Mouse (Mus musculus) intestine, embryonic 15.5 days (tissue): ENCODE results near the gene Mfsd9. TPM values are rescaled to one million over a fixed set of nuclear protein-coding genes. Genes with fewer than 3 reads are reported as not detected.

Experiments
- ATAC-seq: fragments of 200-750 bp; cut with Nextera tagmentation; 2 replicates; pipeline ENCODE4 v1.8.0; 2017; ENCODE audit warnings: moderate TSS enrichment, moderate library complexity
- H3K27ac ChIP-seq: fragments of 300-500 bp; sonication (generic); 2 replicates; pipeline ENCODE4 v1.5.1; 2015; ENCODE audit warnings: mild to moderate bottlenecking, inconsistent platforms
- H3K27me3 ChIP-seq: fragments of 300-500 bp; sonication (generic); replicated peaks from 2 replicates; pipeline ENCODE4 v1.6.1; 2015; ENCODE audit warnings: inconsistent platforms
- H3K36me3 ChIP-seq: fragments of 300-500 bp; sonication (generic); 2 replicates; pipeline ENCODE4 v1.6.1; 2015; ENCODE audit warnings: inconsistent platforms
- H3K4me1 ChIP-seq: fragments of 300-500 bp; sonication (generic); replicated peaks from 2 replicates; pipeline ENCODE4 v1.6.1; 2015; ENCODE audit warnings: inconsistent platforms
- H3K4me2 ChIP-seq: fragments of 300-500 bp; sonication (generic); replicated peaks from 2 replicates; pipeline ENCODE4 v1.6.1; 2015; ENCODE audit warnings: mild to moderate bottlenecking, inconsistent platforms
- H3K4me3 ChIP-seq: fragments of 300-500 bp; sonication (generic); replicated peaks from 2 replicates; pipeline ENCODE4 v1.5.1; 2015; ENCODE audit warnings: inconsistent platforms
- H3K9ac ChIP-seq: fragments of 300-500 bp; sonication (generic); 2 replicates; pipeline ENCODE4 v1.6.1; 2015; ENCODE audit warnings: inconsistent platforms
- H3K9me3 ChIP-seq: fragments of 300-500 bp; sonication (generic); 2 replicates; pipeline ENCODE4 v1.6.1; 2016; ENCODE audit warnings: inconsistent platforms
- WGBS: fragments of 180-500 bp; shearing (Covaris S2); methylation state at CpG from one replicate; pipeline ENCODE4 v1.1.7; 2015; 5-methylcytosine and 5-hydroxymethylcytosine counted together
- polyA plus RNA-seq: library from polyadenylated mRNA; unstranded; fragments of >200 nt; fragmentation: Nextera tagmentation; extraction: Ambion mirVana; gene quantifications from 2 replicates; pipeline ENCODE4 v1.2.1, GENCODE M21; 2015

Mfsd9 gene
- 4.7 and 4.8 TPM in 2 replicates for polyA plus RNA-seq

DNA sequence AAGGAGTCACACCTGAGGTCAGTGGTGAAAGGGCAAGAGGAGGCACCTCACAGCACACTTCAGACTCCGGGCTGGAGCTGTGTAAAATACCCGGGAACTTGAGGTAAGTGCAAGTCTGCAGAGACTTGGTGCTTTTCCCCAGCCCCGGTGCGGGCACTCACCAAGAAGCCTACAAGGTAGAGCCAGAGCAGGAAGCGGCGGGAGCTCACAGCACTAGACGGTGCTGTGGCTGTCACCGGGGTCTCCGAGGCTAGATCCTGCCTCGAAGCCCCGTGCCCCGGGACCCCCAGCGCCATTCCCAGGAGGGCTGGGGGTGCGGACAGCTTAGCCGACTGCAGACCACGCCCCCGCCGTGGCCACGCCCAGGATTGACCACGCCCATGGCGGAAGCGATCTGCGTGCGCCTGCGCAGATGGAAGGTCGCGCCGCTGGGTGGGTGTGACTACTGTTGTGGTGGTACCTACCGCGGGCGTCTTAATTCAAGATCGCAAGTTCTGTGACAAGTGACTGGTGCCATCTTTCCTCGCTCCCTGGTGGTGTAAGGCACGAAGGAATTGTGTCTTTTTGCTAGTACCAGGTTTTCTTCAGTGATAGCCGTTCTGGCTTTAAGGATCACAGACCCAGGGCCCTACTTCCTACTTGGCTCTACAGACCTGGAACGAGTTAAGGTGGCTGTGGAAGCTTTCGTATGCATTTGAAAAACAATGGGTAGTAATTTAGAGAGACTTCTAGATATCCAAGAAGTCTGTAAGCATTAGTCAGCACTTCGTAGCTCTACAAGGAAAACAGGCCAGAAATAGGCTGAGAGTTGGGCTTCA is at the start of gene Mfsd9:
Gene Mfsd9 (minus strand): TSS at position 364 of the 818 bp plus-strand sequence.
- Histone ChIP-seq H3K9me3 (no peaks in the 10 kb centered on the region), H3K27ac (no peak within 1 kb of the TSS), H3K4me1 (no peaks in the 10 kb centered on the region), H3K27me3 (no peaks in the 10 kb centered on the region), H3K4me2 (peak within 1 kb of the TSS; percentile 60), H3K9ac (peak within 1 kb of the TSS; percentile 51), H3K4me3 (peak within 1 kb of the TSS; percentile 64), H3K36me3 (no peaks in the 10 kb centered on the region)
- peak; percentile 98 for ATAC-seq
- 6% methylated on average over 38 of the region's 38 CpGs for WGBS

GRCm38 (mm10) chr1:40835468-40835867 is 45.0 kb upstream of the Mfsd9 start:
- 82% methylated on average over 4 of the region's 4 CpGs for WGBS
- no peak overlapping the region for H3K4me3 ChIP-seq

DNA sequence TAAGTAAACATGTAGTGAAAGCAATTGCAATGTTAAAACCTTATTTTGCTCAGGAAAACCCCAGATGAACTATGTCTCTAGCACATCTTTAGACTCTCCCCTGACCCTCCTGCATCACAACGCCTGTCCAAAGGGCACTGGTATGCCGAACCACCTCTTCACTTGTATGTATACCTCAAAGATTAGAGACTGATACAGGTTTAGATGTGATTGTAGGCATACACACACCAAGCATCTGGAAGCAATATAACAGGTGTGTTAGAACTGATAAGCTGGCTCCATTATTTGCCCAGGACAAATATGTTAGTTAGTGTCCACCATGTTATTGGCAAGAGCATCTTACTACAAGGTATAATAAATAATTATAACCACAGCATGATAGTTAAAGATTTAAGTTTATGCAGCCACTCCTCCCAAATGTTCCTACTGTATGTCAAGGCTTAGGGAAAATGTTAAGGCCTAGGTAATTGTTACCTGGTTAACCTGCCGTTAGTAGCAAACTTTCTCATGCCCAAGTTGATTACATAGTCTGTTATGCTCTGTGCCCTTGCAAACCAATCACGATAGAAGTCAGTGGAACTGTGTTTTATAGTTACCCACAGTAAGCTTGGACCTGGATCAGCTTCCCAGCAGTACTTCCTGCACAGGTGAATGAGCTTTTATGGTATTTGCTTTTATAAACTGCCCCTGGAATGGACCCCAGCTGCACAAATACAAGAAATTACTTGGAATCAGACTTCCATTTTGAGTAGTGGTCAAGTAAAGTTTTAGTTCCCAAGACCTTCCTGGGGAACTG is 40.4 kb upstream of the Mfsd9 start:
- Histone ChIP-seq H3K4me3 (no peak overlapping the region), H3K9me3 (no peaks in the 10 kb centered on the region), H3K27me3 (no peaks in the 10 kb centered on the region), H3K4me2 (no peak overlapping the region), H3K27ac (no peak overlapping the region), H3K36me3 (no peaks in the 10 kb centered on the region), H3K9ac (no peak overlapping the region), H3K4me1 (no peaks in the 10 kb centered on the region)
- WGBS = 60% methylated on average over 4 of the region's 4 CpGs
- peak; percentile 81 for ATAC-seq

More at GRCm38 (mm10) chr1:40835468-40835867, 45.0 kb upstream of the Mfsd9 start:
- Histone ChIP-seq H3K4me2 (no peak overlapping the region), H3K27ac (no peak overlapping the region), H3K36me3 (no peaks in the 10 kb centered on the region), H3K9ac (no peak overlapping the region), H3K9me3 (no peaks in the 10 kb centered on the region), H3K4me1 (no peaks in the 10 kb centered on the region), H3K27me3 (no peaks in the 10 kb centered on the region)
- ATAC-seq = no peak

GRCm38 (mm10) chr1:40829213-40829914 is 38.9 kb upstream of the Mfsd9 start:
- no peaks in the 10 kb centered on the region for H3K4me1 ChIP-seq
- ATAC-seq = no peak
- no peak overlapping the region for H3K4me3 ChIP-seq
- H3K27me3 ChIP-seq = no peaks in the 10 kb centered on the region
- H3K4me2 ChIP-seq = no peak overlapping the region
- no peak overlapping the region for H3K9ac ChIP-seq
- H3K9me3 ChIP-seq = no peaks in the 10 kb centered on the region
- no peak overlapping the region for H3K27ac ChIP-seq
- H3K36me3 ChIP-seq = no peaks in the 10 kb centered on the region
- WGBS = 63% methylated on average over 10 of the region's 10 CpGs

GRCm38 (mm10) chr1:40825826-40826225 is 35.3 kb upstream of the Mfsd9 start:
- H3K4me3 ChIP-seq = no peak overlapping the region
- no peaks in the 10 kb centered on the region for H3K36me3 ChIP-seq
- H3K27ac ChIP-seq = no peak overlapping the region
- no peak for ATAC-seq
- no peak overlapping the region for H3K9ac ChIP-seq
- no peak overlapping the region for H3K4me2 ChIP-seq
- H3K9me3 ChIP-seq = no peaks in the 10 kb centered on the region
- WGBS = 76% methylated on average over 7 of the region's 7 CpGs
- no peaks in the 10 kb centered on the region for H3K4me1 ChIP-seq
- H3K27me3 ChIP-seq = no peaks in the 10 kb centered on the region

GRCm38 (mm10) chr1:40824936-40825335 is 34.4 kb upstream of the Mfsd9 start:
- H3K4me1 ChIP-seq = no peaks in the 10 kb centered on the region
- H3K36me3 ChIP-seq = no peaks in the 10 kb centered on the region
- H3K4me3 ChIP-seq = no peak overlapping the region
- H3K27ac ChIP-seq = no peak overlapping the region
- WGBS = 64% methylated on average over 8 of the region's 8 CpGs
- H3K4me2 ChIP-seq = no peak overlapping the region
- no peaks in the 10 kb centered on the region for H3K9me3 ChIP-seq
- no peaks in the 10 kb centered on the region for H3K27me3 ChIP-seq
- no peak for ATAC-seq
- no peak overlapping the region for H3K9ac ChIP-seq

DNA sequence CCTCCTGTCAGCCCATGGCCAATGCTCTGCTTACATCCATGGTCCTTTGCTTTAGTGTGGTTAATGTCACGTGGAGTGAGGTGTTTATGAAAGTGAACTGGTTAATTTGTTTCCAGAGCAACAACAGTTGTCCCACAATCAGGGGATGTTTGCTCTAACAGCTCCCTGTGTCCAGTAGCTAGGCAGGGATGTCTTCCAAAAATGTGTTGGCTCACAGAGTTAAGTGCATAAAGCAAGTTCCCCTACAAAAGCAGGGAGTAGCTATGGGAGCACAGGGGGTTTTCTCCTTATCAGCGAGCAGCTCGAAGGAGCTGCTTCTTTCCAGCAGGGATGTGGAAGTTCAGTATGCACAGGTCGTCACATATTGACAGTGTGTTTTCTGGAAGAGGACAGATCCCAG is 34.0 kb upstream of the Mfsd9 start:
- WGBS = 55% methylated on average over 4 of the region's 4 CpGs
- Histone ChIP-seq H3K4me3 (no peak overlapping the region), H3K4me1 (no peaks in the 10 kb centered on the region)

DNA sequence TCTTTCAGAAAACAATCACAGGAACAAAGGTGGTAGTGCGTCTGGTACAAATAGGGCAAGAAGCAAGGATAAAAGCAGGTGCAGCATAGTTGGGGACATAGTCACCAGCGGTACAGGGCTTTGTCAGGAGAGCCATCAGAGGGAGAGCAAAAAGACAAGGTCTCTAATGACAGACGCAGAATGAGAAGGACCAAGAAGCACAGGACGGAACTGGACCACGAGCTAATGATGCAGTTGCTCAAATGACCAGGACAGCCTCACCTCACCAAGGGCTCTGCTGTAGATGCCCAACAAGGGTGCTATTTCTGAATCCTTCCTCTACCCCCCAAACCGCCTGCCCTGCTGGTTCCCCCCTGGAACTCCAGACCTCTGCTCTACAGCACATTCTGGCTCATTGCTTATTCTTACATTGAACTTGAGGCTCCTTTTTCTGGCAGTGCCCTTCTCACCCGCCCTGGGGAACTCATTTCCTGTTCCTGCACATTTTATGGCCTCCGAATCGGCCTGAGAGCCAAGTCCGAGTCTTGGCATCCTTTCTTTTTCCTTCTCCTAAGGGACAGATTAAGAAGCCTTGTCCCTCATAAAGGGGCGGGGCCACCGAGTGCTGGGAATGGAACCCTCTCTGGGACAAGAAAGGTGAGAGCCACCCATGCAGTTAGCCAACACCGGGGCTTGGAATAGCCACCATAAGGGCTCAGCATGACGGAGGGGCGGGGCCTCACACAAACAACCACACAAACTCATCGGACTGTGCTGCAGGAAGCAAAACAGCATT is 24.8 kb upstream of the Mfsd9 start:
- Histone ChIP-seq H3K9me3 (no peaks in the 10 kb centered on the region), H3K4me2 (0 out of 2 replicates have a peak overlapping the region, but pooled peaks have one; percentile 2), H3K9ac (no peak overlapping the region), H3K36me3 (no peaks in the 10 kb centered on the region), H3K4me3 (no peak overlapping the region), H3K27ac (no peak overlapping the region), H3K27me3 (no peaks in the 10 kb centered on the region), H3K4me1 (no peaks in the 10 kb centered on the region)
- 54% methylated on average over 16 of the region's 16 CpGs for WGBS
- no peak for ATAC-seq

More for the DNA sequence above, 34.0 kb upstream of the Mfsd9 start:
- Histone ChIP-seq H3K27me3 (no peaks in the 10 kb centered on the region), H3K4me2 (no peak overlapping the region), H3K9ac (no peak overlapping the region), H3K36me3 (no peaks in the 10 kb centered on the region), H3K9me3 (no peaks in the 10 kb centered on the region), H3K27ac (no peak overlapping the region)
- ATAC-seq = no peak

GRCm38 (mm10) chr1:40808643-40809042 is 18.2 kb upstream of the Mfsd9 start:
- Histone ChIP-seq H3K4me3 (no peak overlapping the region), H3K4me1 (no peaks in the 10 kb centered on the region), H3K27ac (no peak overlapping the region), H3K36me3 (no peaks in the 10 kb centered on the region), H3K4me2 (no peak overlapping the region), H3K27me3 (no peaks in the 10 kb centered on the region), H3K9me3 (no peaks in the 10 kb centered on the region), H3K9ac (no peak overlapping the region)
- WGBS = 73% methylated on average over 3 of the region's 3 CpGs
- ATAC-seq = no peak

- no peak for ATAC-seq
- no peak overlapping the region for H3K27ac ChIP-seq
- no peak overlapping the region for H3K4me3 ChIP-seq
- no peak overlapping the region for H3K4me2 ChIP-seq
- no peaks in the 10 kb centered on the region for H3K36me3 ChIP-seq
- H3K9me3 ChIP-seq = no peaks in the 10 kb centered on the region
- H3K9ac ChIP-seq = no peak overlapping the region
- 86% methylated on average over 11 of the region's 11 CpGs for WGBS
- H3K27me3 ChIP-seq = no peaks in the 10 kb centered on the region
- H3K4me1 ChIP-seq = no peaks in the 10 kb centered on the region
These were observed 15.4 kb upstream of the Mfsd9 start for GRCm38 (mm10) chr1:40805891-40806290.

DNA sequence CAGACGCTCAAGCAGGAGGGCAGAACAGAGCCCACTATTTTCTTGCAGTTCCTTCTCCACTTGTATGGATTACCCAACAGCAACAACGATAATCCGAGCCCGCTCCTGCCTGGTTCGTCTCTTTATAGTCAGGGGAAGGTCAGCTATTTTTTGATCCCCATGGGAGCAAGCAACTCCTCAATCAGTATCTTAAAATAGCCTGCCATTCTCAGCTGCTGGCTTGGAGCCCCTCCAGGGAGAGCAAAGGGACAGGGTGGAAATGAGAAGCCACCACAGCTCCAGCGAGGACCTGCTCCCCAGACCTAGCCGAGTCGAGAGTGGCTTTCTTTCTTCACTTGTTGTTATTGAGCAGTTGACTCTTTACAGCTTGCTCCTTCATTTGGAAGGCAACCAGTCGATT is 14.9 kb upstream of the Mfsd9 start, which contains the start of gene Tmem182:
Gene Tmem182 (plus strand): TSS at position 251 of the 400 bp plus-strand sequence.
- Histone ChIP-seq H3K27ac (no peak within 1 kb of the TSS), H3K4me2 (no peak within 1 kb of the TSS), H3K4me1 (no peaks in the 10 kb centered on the region), H3K9me3 (no peaks in the 10 kb centered on the region), H3K9ac (no peak within 1 kb of the TSS), H3K36me3 (no peaks in the 10 kb centered on the region), H3K27me3 (no peaks in the 10 kb centered on the region), H3K4me3 (no peak within 1 kb of the TSS)
- WGBS = 75% methylated on average over 9 of the region's 9 CpGs
- no peak for ATAC-seq
